Comparison of ENCODE assay signal across 8 mouse cellular contexts in the genomic region with DNA sequence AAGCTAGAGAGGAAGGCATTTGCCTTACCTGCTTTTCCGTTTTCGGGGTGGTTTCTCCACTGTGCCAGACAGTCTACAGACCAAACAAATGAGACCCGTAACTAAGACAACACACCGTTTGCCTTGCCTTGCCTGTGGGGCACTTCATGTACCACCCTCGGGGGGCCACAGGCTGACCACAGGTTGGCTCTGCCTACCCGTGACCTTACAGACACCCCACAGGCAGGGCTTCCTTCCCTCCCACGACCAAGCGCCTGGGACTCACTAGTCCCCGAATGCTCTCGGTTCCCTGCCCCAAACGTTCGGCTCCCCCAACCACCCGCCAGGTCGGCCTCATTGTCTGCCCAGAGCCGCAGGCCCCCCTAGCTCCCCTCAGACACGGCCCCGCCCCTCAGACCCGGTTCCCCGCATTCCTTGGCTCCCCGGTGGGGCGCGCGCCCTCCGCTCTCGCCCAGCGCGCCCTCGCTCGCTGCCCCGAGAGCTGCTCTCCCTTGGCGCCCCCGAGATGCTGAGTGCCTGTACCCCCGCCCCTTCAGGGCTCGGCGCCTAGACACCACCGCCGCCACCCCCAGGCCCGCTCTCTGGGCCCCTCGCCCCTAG. TPM values are rescaled to one million over a fixed set of nuclear protein-coding genes. Genes with fewer than 3 reads are reported as not detected.
A peak's percentile ranks its signal among the peaks of the same experiment; 100 is the strongest.
DNase-seq lines count a peak whose midpoint lies in the region; ATAC-seq and TF ChIP-seq lines count a peak whose summit lies in the region.

No protein-coding gene starts in this region.

- no peaks in the 10 kb centered on the region for H3K9me3 ChIP-seq in heart, embryonic 16.5 days (replicated peaks; ENCODE audit: control insufficient read depth, low read length)
- H3K9me3 ChIP-seq in liver, embryonic 12.5 days (replicated peaks): no peaks in the 10 kb centered on the region

- DNase-seq in cerebellum, adult 2 months: no peak
- DNase-seq in cerebellum, postnatal 4 days (ENCODE audit: low spot score in 2 of 2): no peak
- DNase-seq in testis, postnatal 14 days (ENCODE audit: low spot score): no peak
- DNase-seq in natural killer cell, adult 2 months (ENCODE audit: low spot score in 2 of 2): peak; percentile 28 to 47
- no peak for DNase-seq in embryo, embryonic 10.5 days (ENCODE audit: low spot score)

- H3K4me1 ChIP-seq in cerebellum, adult 2 months (ENCODE audit: control insufficient read depth, insufficient read depth, low read length): peaks cover 4% of the 10 kb centered on the region; the same call in 1 of the 2 replicates
- peaks cover 5% of the 10 kb centered on the region for H3K4me1 ChIP-seq in testis, adult 2 months (ENCODE audit: control insufficient read depth, insufficient read depth, low read length)
- H3K4me1 ChIP-seq in heart, embryonic 16.5 days (ENCODE audit: control insufficient read depth, insufficient read depth, low read length): peaks cover 6% of the 10 kb centered on the region; the same call in 1 of the 2 replicates
- H3K4me1 ChIP-seq in liver, embryonic 12.5 days: peaks cover 21% of the 10 kb centered on the region

- H3K36me3 ChIP-seq in testis, adult 2 months (ENCODE audit: control insufficient read depth, insufficient read depth, low read length): no peaks in the 10 kb centered on the region
- H3K36me3 ChIP-seq in heart, embryonic 16.5 days (ENCODE audit: control insufficient read depth, insufficient read depth): peaks cover 5% of the 10 kb centered on the region; the same call in 1 of the 2 replicates
- peaks cover 17% of the 10 kb centered on the region; the same call in 1 of the 2 replicates for H3K36me3 ChIP-seq in liver, embryonic 12.5 days

- H3K4me3 ChIP-seq in cerebellum, adult 2 months (replicated peaks; ENCODE audit: insufficient read depth, low read depth, low read length): peak overlapping the region; percentile 98
- peak overlapping the region; percentile 85 for H3K4me3 ChIP-seq in testis, adult 2 months (ENCODE audit: control insufficient read depth, low read depth, low read length)
- peak overlapping the region; percentile 86 for H3K4me3 ChIP-seq in heart, embryonic 16.5 days (ENCODE audit: low read length)
- peak overlapping the region; percentile 94 for H3K4me3 ChIP-seq in liver, embryonic 12.5 days

- H3K9ac ChIP-seq in heart, embryonic 16.5 days (ENCODE audit: low read length): peak overlapping the region; percentile 80
- peak overlapping the region; percentile 93 for H3K9ac ChIP-seq in liver, embryonic 12.5 days

- no peak for TF ChIP-seq POLR2A in cerebellum, adult 2 months (IDR thresholded peaks at IDR 0.05; ENCODE audit: borderline replicate concordance, insufficient read depth, low read length)
- no peak for TF ChIP-seq POLR2A in testis, adult 2 months (IDR thresholded peaks at IDR 0.05; ENCODE audit: control insufficient read depth, low read depth, low read length)

- ATAC-seq in heart, embryonic 16.5 days (replicated peaks; ENCODE audit: extremely low read depth, insufficient read depth, low FRiP score): peak; percentile 75
- peak; percentile 63 for ATAC-seq in liver, embryonic 12.5 days

- no peaks in the 10 kb centered on the region for H3K27me3 ChIP-seq in cerebellum, adult 2 months (ENCODE audit: control insufficient read depth, insufficient read depth, low read length)
- H3K27me3 ChIP-seq in testis, adult 2 months (ENCODE audit: control insufficient read depth, insufficient read depth, low read length): no peaks in the 10 kb centered on the region
- H3K27me3 ChIP-seq in heart, embryonic 16.5 days (ENCODE audit: control insufficient read depth, insufficient read depth, low read length): no peaks in the 10 kb centered on the region
- no peaks in the 10 kb centered on the region for H3K27me3 ChIP-seq in liver, embryonic 12.5 days (replicated peaks)

- H3K27ac ChIP-seq in cerebellum, adult 2 months (ENCODE audit: insufficient read depth, low read length): peak overlapping the region; percentile 52
- H3K27ac ChIP-seq in testis, adult 2 months (ENCODE audit: control insufficient read depth, insufficient read depth, low read depth, low read length): peak overlapping the region; percentile 82
- peak overlapping the region; percentile 92 for H3K27ac ChIP-seq in heart, embryonic 16.5 days (ENCODE audit: low read length)
- peak overlapping the region; percentile 84 for H3K27ac ChIP-seq in liver, embryonic 12.5 days

- no peak for TF ChIP-seq CTCF in cerebellum, adult 2 months (IDR thresholded peaks at IDR 0.05; ENCODE audit: borderline replicate concordance, insufficient read depth, low read depth, low read length)
- no peak for TF ChIP-seq CTCF in testis, adult 2 months (IDR thresholded peaks at IDR 0.05; ENCODE audit: control insufficient read depth, insufficient read depth, insufficient replicate concordance, low read depth, low read length)

- under 1% methylated on average over 39 of the region's 39 CpGs for WGBS in cerebellum, adult 2 months
- WGBS in heart, embryonic 16.5 days: under 1% methylated on average over 32 of the region's 39 CpGs
- 2% methylated on average over 38 of the region's 39 CpGs for WGBS in liver, embryonic 12.5 days (ENCODE audit: insufficient replicate concordance)

- peak overlapping the region; percentile 95 for H3K4me2 ChIP-seq in heart, embryonic 16.5 days (ENCODE audit: low read depth, low read length)
- H3K4me2 ChIP-seq in liver, embryonic 12.5 days: peak overlapping the region; percentile 92

RNA-seq across cellular contexts. Expression of a gene that starts 0.5 kb away (rescaled TPM):
- 8.2 and 10.4 TPM in 2 replicates for polyA plus RNA-seq in cerebellum, adult 2 months (2012; rRNA removed)
- polyA plus RNA-seq in testis, adult 2 months (2012; rRNA removed): 4.7 and 6.0 TPM in 2 replicates
- 5.3 and 5.4 TPM in 2 replicates for polyA plus RNA-seq in heart, embryonic 16.5 days (2015; fragmentation: Nextera tagmentation; extraction: Ambion mirVana)
- 3.2 and 4.1 TPM in 2 replicates for polyA plus RNA-seq in liver, embryonic 12.5 days (2016; fragmentation: Nextera tagmentation; extraction: Ambion mirVana)

RNA-seq across cellular contexts. Expression of a gene that starts 36.2 kb away (rescaled TPM):
- polyA plus RNA-seq in cerebellum, adult 2 months (2012; rRNA removed): 50.9 and 51.9 TPM in 2 replicates
- 28.4 and 37.4 TPM in 2 replicates for polyA plus RNA-seq in testis, adult 2 months (2012; rRNA removed)
- 49.4 and 55.4 TPM in 2 replicates for polyA plus RNA-seq in heart, embryonic 16.5 days (2015; fragmentation: Nextera tagmentation; extraction: Ambion mirVana)
- polyA plus RNA-seq in liver, embryonic 12.5 days (2016; fragmentation: Nextera tagmentation; extraction: Ambion mirVana): 61.2 and 63.4 TPM in 2 replicates

Comparison
In these comparisons a context has a peak if more than half of its experiments do, and no peak if none do; other contexts are left out.
1. DNase-seq: peak in natural killer cell, adult 2 months (2 of 2); none in cerebellum, adult 2 months (0 of 2), cerebellum, postnatal 4 days (0 of 2), testis, postnatal 14 days (single experiment) and embryo, embryonic 10.5 days (single experiment).
2. Peak in every context shown above with its lines, with median percentiles within 50 percentile points of each other: H3K27ac ChIP-seq and H3K4me3 ChIP-seq.